20 mouse cellular contexts compared by ENCODE assay signal in the genomic region with DNA sequence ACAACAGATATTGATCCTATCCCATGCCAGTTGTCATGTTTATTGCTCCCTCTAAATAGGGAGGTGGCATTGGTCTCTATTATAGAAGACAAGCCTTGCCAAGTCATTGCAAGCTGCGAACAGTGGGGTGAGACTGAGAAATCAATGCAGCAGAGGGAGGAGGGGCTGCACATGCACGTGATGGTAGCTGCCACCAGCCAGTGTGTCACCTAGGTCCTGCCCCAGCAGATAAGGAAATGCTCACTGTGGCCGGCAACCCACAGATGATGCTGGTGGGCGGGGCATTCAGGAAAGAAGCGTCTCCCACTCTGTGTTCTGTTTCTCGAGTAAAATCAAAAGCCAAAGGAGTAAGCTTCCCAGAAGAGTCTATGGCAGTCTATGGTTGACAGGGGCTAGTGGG.
"Had no signal": no experiment of that assay in that cellular context is flagged by ENCODE, and none has a peak within 500 bp of the region (broad histone marks: within the 10 kb centered on the region; RNA-seq: fewer than 3 reads in every experiment).

No protein-coding gene starts in this region.

- H3K9ac ChIP-seq: intestine, embryonic 15.5 days; kidney, embryonic 15.5 days; liver, embryonic 13.5 days; lung, embryonic 14.5 days; midbrain, embryonic 12.5 days; midbrain, embryonic 15.5 days; neural tube, embryonic 13.5 days had no signal

- H3K4me2 ChIP-seq: intestine, embryonic 15.5 days; kidney, embryonic 15.5 days; liver, embryonic 13.5 days; lung, embryonic 14.5 days; midbrain, embryonic 12.5 days; midbrain, embryonic 15.5 days; neural tube, embryonic 13.5 days had no signal

- H3K4me3 ChIP-seq: intestine, embryonic 15.5 days; kidney, embryonic 15.5 days; left cerebral cortex, adult 2 months; liver, embryonic 13.5 days; midbrain, embryonic 12.5 days; midbrain, embryonic 15.5 days; myocyte; neural tube, embryonic 13.5 days had no signal

- ATAC-seq: intestine, embryonic 15.5 days; midbrain, embryonic 15.5 days had no signal

- H3K4me1 ChIP-seq: liver, embryonic 13.5 days had no signal

- H3K27ac ChIP-seq: intestine, embryonic 15.5 days; kidney, embryonic 15.5 days; left cerebral cortex, adult 2 months; liver, embryonic 13.5 days; midbrain, embryonic 12.5 days; midbrain, embryonic 15.5 days; neural tube, embryonic 13.5 days; stomach, postnatal 0 days had no signal

- H3K9me3 ChIP-seq: intestine, embryonic 15.5 days; kidney, embryonic 15.5 days; liver, embryonic 13.5 days; midbrain, embryonic 12.5 days; midbrain, embryonic 15.5 days; neural tube, embryonic 13.5 days had no signal

- DNase-seq: kidney, adult 11 months; kidney, adult 8-10 months; kidney, postnatal 10 days; kidney, postnatal 36 days; layer of hippocampus, adult 9-11 months; liver, embryonic 13.5 days; lung, embryonic 14.5 days; lung, postnatal 10 days; lung, postnatal 36 days; thymus, adult 2 months; thymus, postnatal 14 days; thymus, postnatal 4 days had no signal

- H3K36me3 ChIP-seq: intestine, embryonic 15.5 days; kidney, embryonic 15.5 days; liver, embryonic 13.5 days; midbrain, embryonic 12.5 days; midbrain, embryonic 15.5 days; neural tube, embryonic 13.5 days had no signal
